Mouse (Mus musculus) midbrain, embryonic 12.5 days (tissue): ENCODE data around the gene 0610012G03Rik. TPM values are rescaled to one million over a fixed set of nuclear protein-coding genes. Genes with fewer than 3 reads are reported as not detected.
"Not testable (repeated sequence)": the region's sequence is repeated elsewhere in the genome, so short reads cannot be mapped to it uniquely, and the experiment has no call there.

ENCODE experiments used
- ATAC-seq: fragments of 200-750 bp; cut with Nextera tagmentation; 2 replicates; pipeline ENCODE4 v1.8.0; 2017; ENCODE audit warnings: low read depth, moderate TSS enrichment, moderate library complexity; ENCODE audit not compliant: low FRiP score
- H3K27ac ChIP-seq: fragments of 300-500 bp; sonication (generic); replicated peaks from 2 replicates; pipeline ENCODE4 v1.5.1; 2016; ENCODE audit warnings: mild to moderate bottlenecking
- H3K27me3 ChIP-seq: fragments of 300-500 bp; sonication (generic); 2 replicates; pipeline ENCODE4 v1.6.1; 2016; ENCODE audit warnings: mild to moderate bottlenecking
- H3K36me3 ChIP-seq: fragments of 300-500 bp; sonication (generic); 2 replicates; pipeline ENCODE4 v1.6.1; 2016
- H3K4me1 ChIP-seq: fragments of 300-500 bp; sonication (generic); 2 replicates; pipeline ENCODE4 v1.6.1; 2016
- H3K4me2 ChIP-seq: fragments of 300-500 bp; sonication (generic); replicated peaks from 2 replicates; pipeline ENCODE4 v1.6.1; 2016; ENCODE audit warnings: mild to moderate bottlenecking, moderate library complexity
- H3K4me3 ChIP-seq: fragments of 300-500 bp; sonication (generic); 2 replicates; pipeline ENCODE4 v1.5.1; 2016; ENCODE audit warnings: mild to moderate bottlenecking
- H3K9ac ChIP-seq: fragments of 300-500 bp; sonication (generic); replicated peaks from 2 replicates; pipeline ENCODE4 v1.6.1; 2016; ENCODE audit warnings: mild to moderate bottlenecking, moderate library complexity
- H3K9me3 ChIP-seq: fragments of 300-500 bp; sonication (generic); 2 replicates; pipeline ENCODE4 v1.6.1; 2016; ENCODE audit warnings: mild to moderate bottlenecking
- WGBS: fragments of 180-500 bp; shearing (Covaris S2); methylation state at CpG from one replicate; pipeline ENCODE4 v1.1.7; 2016; 5-methylcytosine and 5-hydroxymethylcytosine counted together
- polyA plus RNA-seq: library from polyadenylated mRNA; unstranded; fragments of >200 nt; fragmentation: Nextera tagmentation; extraction: Ambion mirVana; gene quantifications from 2 replicates; pipeline ENCODE4 v1.2.1, GENCODE M21; 2016

0610012G03Rik gene
- 81.7 and 83.7 TPM in 2 replicates for polyA plus RNA-seq

- Histone ChIP-seq H3K27ac (peak within 1 kb of the TSS; percentile 87), H3K4me2 (peak within 1 kb of the TSS; percentile 86), H3K4me3 (peak within 1 kb of the TSS; percentile 83), H3K27me3 (no peaks in the 10 kb centered on the region), H3K9me3 (no peaks in the 10 kb centered on the region), H3K36me3 (peaks cover 8% of the 10 kb centered on the region; the same call in 1 of the 2 replicates), H3K4me1 (peaks cover 37% of the 10 kb centered on the region), H3K9ac (peak within 1 kb of the TSS; percentile 85)
- under 1% methylated on average over 55 of the region's 55 CpGs for WGBS
- peak; percentile 90 for ATAC-seq
These were observed at the start of gene 0610012G03Rik, which contains the start of gene Ncbp2 for GRCm38 (mm10) chr16:31948345-31948774. 0610012G03Rik (minus strand) TSS chr16:31948494. Ncbp2 (plus strand) TSS chr16:31948513.

DNA sequence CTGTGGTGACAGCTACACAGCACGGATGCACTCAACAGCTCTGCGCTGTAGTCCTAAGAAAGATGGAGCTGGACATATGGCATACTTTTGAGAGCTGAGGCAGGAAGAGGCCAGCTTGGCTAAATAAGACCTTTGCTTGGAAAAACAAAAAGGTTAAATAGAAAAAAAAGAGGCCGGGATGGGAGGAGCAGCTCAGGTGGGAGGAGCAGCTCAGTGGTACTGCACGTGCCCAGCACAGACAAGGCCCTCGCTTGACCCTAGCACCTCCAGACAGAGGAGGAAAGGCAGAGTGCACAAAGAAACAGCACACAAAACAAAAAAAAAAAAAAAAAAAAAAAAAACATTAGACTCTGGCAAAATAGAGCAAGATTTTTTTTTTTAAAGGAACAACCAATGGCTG is 48.1 kb upstream of the 0610012G03Rik start:
- Histone ChIP-seq H3K4me3 (no peak overlapping the region), H3K27ac (no peak overlapping the region), H3K9ac (no peak overlapping the region), H3K9me3 (no peaks in the 10 kb centered on the region), H3K4me2 (no peak overlapping the region), H3K4me1 (peaks cover 4% of the 10 kb centered on the region), H3K27me3 (no peaks in the 10 kb centered on the region), H3K36me3 (peaks cover 18% of the 10 kb centered on the region)
- 87% methylated on average over 5 of the region's 5 CpGs for WGBS
- ATAC-seq, result no peak

DNA sequence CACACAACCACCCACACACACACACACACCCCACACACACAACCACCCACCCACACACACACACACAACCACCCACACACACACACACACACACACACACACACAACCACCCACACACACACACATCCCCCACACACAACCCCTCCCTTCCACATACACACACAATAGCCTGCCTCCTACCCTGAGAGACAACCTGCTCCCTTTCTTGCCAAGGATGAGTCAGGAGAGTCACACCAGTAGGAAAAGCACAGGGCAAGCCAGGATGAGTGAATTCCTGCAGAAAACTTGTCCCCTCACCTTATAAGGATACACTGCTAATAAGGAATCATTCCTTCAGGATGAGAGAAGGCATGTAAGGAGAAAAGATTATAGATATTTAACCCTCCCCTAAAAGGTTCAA is 45.7 kb upstream of the 0610012G03Rik start:
- H3K36me3 ChIP-seq, result peaks cover 27% of the 10 kb centered on the region

GRCm38 (mm10) chr16:31993195-31993594 is 44.9 kb upstream of the 0610012G03Rik start:
- no peak overlapping the region for H3K4me3 ChIP-seq
- H3K36me3 ChIP-seq, result peaks cover 35% of the 10 kb centered on the region
- H3K9me3 ChIP-seq, result no peaks in the 10 kb centered on the region
- no peaks in the 10 kb centered on the region for H3K27me3 ChIP-seq
- H3K27ac ChIP-seq, result no peak overlapping the region
- no peaks in the 10 kb centered on the region for H3K4me1 ChIP-seq
- no peak overlapping the region for H3K4me2 ChIP-seq
- no peak for ATAC-seq
- no peak overlapping the region for H3K9ac ChIP-seq
- 93% methylated on average over 4 of the region's 4 CpGs for WGBS

More for the DNA sequence above, 45.7 kb upstream of the 0610012G03Rik start:
- H3K27ac ChIP-seq, result no peak overlapping the region
- no peak for ATAC-seq
- H3K9ac ChIP-seq, result no peak overlapping the region
- no peak overlapping the region for H3K4me3 ChIP-seq
- H3K9me3 ChIP-seq, result no peaks in the 10 kb centered on the region
- H3K4me2 ChIP-seq, result no peak overlapping the region
- H3K4me1 ChIP-seq, result no peaks in the 10 kb centered on the region
- H3K27me3 ChIP-seq, result no peaks in the 10 kb centered on the region

DNA sequence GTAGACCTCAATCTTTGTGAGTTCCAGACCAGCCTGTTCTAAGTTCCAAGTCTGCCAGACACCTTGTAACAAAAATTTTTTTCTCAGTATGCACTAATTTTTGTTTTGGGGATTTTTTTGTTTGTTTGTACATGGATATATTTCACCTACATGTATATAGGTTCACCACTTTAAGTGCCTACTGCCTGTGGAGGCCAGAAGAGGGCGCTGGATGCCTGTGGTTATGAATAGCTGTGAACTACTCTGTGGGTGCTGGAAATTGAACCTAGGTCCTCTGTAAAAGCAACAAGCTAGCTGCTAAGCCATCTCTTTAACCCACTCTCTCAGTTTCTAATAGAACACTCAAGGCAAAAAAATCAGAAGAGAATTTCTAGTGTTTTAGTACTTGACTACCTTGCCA is 43.7 kb upstream of the 0610012G03Rik start:
- H3K36me3 ChIP-seq, result peaks cover 34% of the 10 kb centered on the region
- H3K27ac ChIP-seq, result no peak overlapping the region
- WGBS, result 42% methylated on average over 1 of the region's 1 CpGs
- no peaks in the 10 kb centered on the region for H3K27me3 ChIP-seq
- no peaks in the 10 kb centered on the region for H3K4me1 ChIP-seq
- no peak overlapping the region for H3K9ac ChIP-seq
- no peak overlapping the region for H3K4me3 ChIP-seq
- H3K4me2 ChIP-seq, result no peak overlapping the region
- ATAC-seq, result no peak
- no peaks in the 10 kb centered on the region for H3K9me3 ChIP-seq

- Histone ChIP-seq H3K9me3 (no peaks in the 10 kb centered on the region), H3K27ac (no peak overlapping the region), H3K36me3 (peaks cover 42% of the 10 kb centered on the region), H3K4me1 (no peaks in the 10 kb centered on the region), H3K4me2 (no peak overlapping the region), H3K4me3 (no peak overlapping the region), H3K27me3 (no peaks in the 10 kb centered on the region), H3K9ac (no peak overlapping the region)
- 80% methylated on average over 5 of the region's 5 CpGs for WGBS
- no peak for ATAC-seq
These were observed 32.7 kb upstream of the 0610012G03Rik start for GRCm38 (mm10) chr16:31980946-31981345.

DNA sequence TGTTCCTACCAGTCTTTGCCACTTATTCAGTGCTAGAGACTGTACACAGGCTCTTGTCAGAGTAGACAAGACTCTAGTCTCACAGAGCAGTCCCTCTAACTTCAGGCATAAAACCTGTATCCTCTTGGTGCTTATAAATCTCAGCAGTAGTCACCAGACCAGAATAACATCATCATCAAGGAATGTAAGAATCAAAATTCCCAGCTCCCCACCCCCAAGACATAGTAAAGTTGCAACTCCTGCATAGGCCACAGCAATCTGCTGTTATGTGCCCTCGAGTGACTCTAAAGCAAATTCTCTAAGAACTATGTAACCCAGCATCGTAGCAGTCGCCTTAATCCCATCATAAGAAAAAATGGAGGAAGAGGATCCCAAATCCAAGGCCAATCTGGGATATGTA is 31.2 kb upstream of the 0610012G03Rik start:
- no peaks in the 10 kb centered on the region for H3K9me3 ChIP-seq
- H3K4me3 ChIP-seq, result no peak overlapping the region
- H3K4me2 ChIP-seq, result no peak overlapping the region
- H3K9ac ChIP-seq, result no peak overlapping the region
- no peaks in the 10 kb centered on the region for H3K4me1 ChIP-seq
- no peaks in the 10 kb centered on the region for H3K27me3 ChIP-seq
- 94% methylated on average over 3 of the region's 3 CpGs for WGBS
- ATAC-seq, result no peak
- H3K27ac ChIP-seq, result no peak overlapping the region
- peaks cover 43% of the 10 kb centered on the region for H3K36me3 ChIP-seq

- ATAC-seq, result no peak
- WGBS, result 93% methylated on average over 4 of the region's 4 CpGs
- H3K4me3 ChIP-seq, result no peak overlapping the region
- no peaks in the 10 kb centered on the region for H3K9me3 ChIP-seq
- H3K27ac ChIP-seq, result no peak overlapping the region
- no peaks in the 10 kb centered on the region for H3K4me1 ChIP-seq
- peaks cover 60% of the 10 kb centered on the region for H3K36me3 ChIP-seq
- no peaks in the 10 kb centered on the region for H3K27me3 ChIP-seq
- no peak overlapping the region for H3K9ac ChIP-seq
- no peak overlapping the region for H3K4me2 ChIP-seq
These were observed 27.0 kb upstream of the 0610012G03Rik start for GRCm38 (mm10) chr16:31975258-31975657.

- no peak overlapping the region for H3K27ac ChIP-seq
- WGBS, result 91% methylated on average over 7 of the region's 7 CpGs
- no peak for ATAC-seq
- no peak overlapping the region for H3K9ac ChIP-seq
- no peak overlapping the region for H3K4me2 ChIP-seq
- no peaks in the 10 kb centered on the region for H3K27me3 ChIP-seq
- no peak overlapping the region for H3K4me3 ChIP-seq
- H3K9me3 ChIP-seq, result no peaks in the 10 kb centered on the region
- no peaks in the 10 kb centered on the region for H3K4me1 ChIP-seq
- peaks cover 78% of the 10 kb centered on the region for H3K36me3 ChIP-seq
These were observed 14.9 kb upstream of the 0610012G03Rik start for GRCm38 (mm10) chr16:31963224-31963623.

GRCm38 (mm10) chr16:31947901-31948316 is 385 bp downstream of the 0610012G03Rik start:
- Histone ChIP-seq H3K4me2 (peak overlapping the region; percentile 86), H3K4me3 (peak overlapping the region; percentile 83), H3K4me1 (peaks cover 37% of the 10 kb centered on the region), H3K9me3 (no peaks in the 10 kb centered on the region), H3K27me3 (no peaks in the 10 kb centered on the region), H3K36me3 (peaks cover 8% of the 10 kb centered on the region; the same call in 1 of the 2 replicates), H3K27ac (peak overlapping the region; percentile 87), H3K9ac (peak overlapping the region; percentile 85)
- ATAC-seq, result peak; percentile 82
- under 1% methylated on average over 38 of the region's 38 CpGs for WGBS

GRCm38 (mm10) chr16:31947333-31947732 is 961 bp downstream of the 0610012G03Rik start:
- H3K27me3 ChIP-seq, result no peaks in the 10 kb centered on the region
- peaks cover 37% of the 10 kb centered on the region for H3K4me1 ChIP-seq
- peak overlapping the region; percentile 86 for H3K4me2 ChIP-seq
- no peak for ATAC-seq
- H3K4me3 ChIP-seq, result peak overlapping the region; percentile 83
- H3K9me3 ChIP-seq, result no peaks in the 10 kb centered on the region
- WGBS, result 41% methylated on average over 8 of the region's 8 CpGs
- H3K36me3 ChIP-seq, result 0 out of 2 replicates have a peak, but pooled peaks cover 4% of the 10 kb centered on the region
- H3K9ac ChIP-seq, result peak overlapping the region; percentile 85
- H3K27ac ChIP-seq, result 0 out of 2 replicates have a peak overlapping the region, but pooled peaks have one; percentile 87

DNA sequence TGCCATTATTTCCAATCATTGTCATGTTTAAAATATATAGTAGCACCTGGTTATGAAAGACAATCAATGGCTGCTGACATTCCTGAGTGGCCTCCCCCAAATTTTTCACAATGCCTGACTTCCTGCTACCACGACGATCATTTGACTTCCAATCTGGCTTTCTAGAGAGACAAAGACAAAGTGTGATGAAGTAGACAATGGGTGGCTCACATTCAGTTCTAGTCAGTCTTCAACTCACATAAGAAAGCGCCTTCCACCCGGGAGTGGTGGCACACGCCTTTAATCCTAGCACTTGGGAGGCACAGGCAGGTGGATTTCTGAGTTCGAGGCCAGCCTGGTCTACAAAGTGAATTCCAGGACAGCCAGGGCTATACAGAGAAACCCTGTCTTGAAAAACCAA is 2.3 kb downstream of the 0610012G03Rik start:
- H3K9ac ChIP-seq, ATAC-seq, H3K27me3 ChIP-seq, H3K4me3 ChIP-seq, H3K36me3 ChIP-seq, H3K4me2 ChIP-seq, H3K9me3 ChIP-seq, H3K27ac ChIP-seq: not testable (repeated sequence)
- WGBS, result 89% methylated on average over 6 of the region's 6 CpGs
- H3K4me1 ChIP-seq, result peaks cover 37% of the 10 kb centered on the region

DNA sequence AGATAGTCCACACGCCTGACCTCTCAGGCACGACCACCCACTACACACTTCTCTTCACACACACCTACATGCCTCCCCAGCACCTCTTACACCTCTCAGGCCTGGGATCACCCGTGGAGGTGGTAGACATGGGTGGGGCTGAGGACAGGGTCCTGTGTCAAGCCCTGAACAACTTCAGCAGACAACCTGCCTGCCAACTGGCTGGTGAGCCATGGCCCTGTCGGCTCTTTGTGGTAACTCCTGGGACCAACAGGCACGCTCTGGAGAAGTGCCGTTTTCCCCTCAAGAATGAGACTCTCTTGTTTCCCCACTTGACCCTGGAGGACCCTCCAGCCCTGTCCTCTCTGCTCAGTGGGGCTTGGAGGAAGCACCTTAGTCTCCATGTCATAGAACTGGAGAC is 2.9 kb downstream of the 0610012G03Rik start:
- Histone ChIP-seq H3K36me3 (no peaks in the 10 kb centered on the region), H3K9me3 (no peaks in the 10 kb centered on the region), H3K27me3 (0 out of 2 replicates have a peak, but pooled peaks cover 3% of the 10 kb centered on the region), H3K27ac (no peak overlapping the region), H3K9ac (no peak overlapping the region), H3K4me3 (no peak overlapping the region), H3K4me1 (peaks cover 37% of the 10 kb centered on the region), H3K4me2 (no peak overlapping the region)
- 90% methylated on average over 6 of the region's 6 CpGs for WGBS
- ATAC-seq, result no peak
